Mouse (Mus musculus) spleen, adult 2 months (tissue): ENCODE measurements around the gene Glt6d1.

Experiments used
- CTCF ChIP-seq: fragments of 200-500 bp; IDR thresholded peaks from 2 replicates; pipeline ENCODE4 v1.5.1; 2011; ENCODE audit warnings: mild to moderate bottlenecking, inconsistent platforms; ENCODE audit not compliant: insufficient read depth, insufficient read length, insufficient replicate concordance; ENCODE audit errors: extremely low read depth
- POLR2A ChIP-seq: fragments of 200-500 bp; IDR thresholded peaks from 2 replicates; pipeline ENCODE4 v1.6.1; 2011; ENCODE audit warnings: low read depth, low read length, inconsistent platforms

DNA sequence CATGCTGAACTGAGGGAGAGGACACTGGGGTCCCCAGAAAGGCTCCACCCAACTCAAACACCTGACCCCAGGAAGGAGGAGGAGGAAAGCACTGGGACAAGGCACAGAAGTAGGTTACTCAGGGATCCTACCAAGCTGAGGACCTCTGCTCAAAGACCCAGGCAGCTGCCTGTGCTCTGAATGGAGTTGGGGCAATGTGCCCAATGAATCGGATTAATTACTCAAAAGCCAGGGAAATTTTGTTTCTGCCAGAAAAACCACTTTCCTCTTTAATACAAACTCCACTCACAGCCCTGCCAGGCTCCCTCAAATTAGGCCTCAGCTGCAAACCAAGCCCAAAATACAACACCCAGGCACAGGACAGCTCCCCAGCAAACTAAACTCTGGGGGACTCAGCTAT, 27.1 kb upstream of the Glt6d1 start:
- no peak for TF ChIP-seq CTCF
- TF ChIP-seq POLR2A, result no peak
